Mouse (Mus musculus): ENCODE measurements at regions not wholly inside any gene's neighbourhood (a gene's known extent, or its start where the extent isn't known, plus 50 kb on each side); places are given as distances from the start of the nearest gene placed in this dataset.

GRCm38 (mm10) chr2:137704565-137704947 is 551.8 kb upstream of the Btbd3 start:
- Histone ChIP-seq H3K27me3 (no peaks in the 10 kb centered on the region), H3K9me3 (replicated peaks) (no peaks in the 10 kb centered on the region), H3K9ac (no peak overlapping the region), H3K4me2 (no peak overlapping the region), H3K36me3 (replicated peaks) (no peaks in the 10 kb centered on the region), H3K4me3 (replicated peaks) (no peak overlapping the region), H3K27ac (replicated peaks) (no peak overlapping the region), H3K4me1 (replicated peaks) (no peaks in the 10 kb centered on the region)
- WGBS (ENCODE audit: insufficient replicate concordance), result 61% methylated on average over 6 of the region's 6 CpGs
- ATAC-seq (ENCODE audit: insufficient read depth), result no peak

- H3K9me3 ChIP-seq (replicated peaks), result no peaks in the 10 kb centered on the region
- 38% methylated on average over 3 of the region's 3 CpGs for WGBS (ENCODE audit: insufficient replicate concordance)
- H3K27ac ChIP-seq (replicated peaks), result no peak overlapping the region
- no peaks in the 10 kb centered on the region for H3K4me1 ChIP-seq (replicated peaks)
- H3K27me3 ChIP-seq, result no peaks in the 10 kb centered on the region
- no peak overlapping the region for H3K4me3 ChIP-seq (replicated peaks)
- H3K36me3 ChIP-seq (replicated peaks), result no peaks in the 10 kb centered on the region
- no peak for ATAC-seq (ENCODE audit: insufficient read depth)
- H3K9ac ChIP-seq, result no peak overlapping the region
- H3K4me2 ChIP-seq, result no peak overlapping the region
Measured at GRCm38 (mm10) chr2:137704051-137704450, 552.3 kb upstream of the Btbd3 start.

GRCm38 (mm10) chr2:137695885-137696284 is 560.5 kb upstream of the Btbd3 start:
- Histone ChIP-seq H3K9ac (no peak overlapping the region), H3K27ac (replicated peaks) (no peak overlapping the region), H3K4me1 (replicated peaks) (no peaks in the 10 kb centered on the region), H3K27me3 (no peaks in the 10 kb centered on the region), H3K4me2 (no peak overlapping the region), H3K4me3 (replicated peaks) (no peak overlapping the region), H3K9me3 (replicated peaks) (no peaks in the 10 kb centered on the region), H3K36me3 (replicated peaks) (no peaks in the 10 kb centered on the region)
- no peak for ATAC-seq (ENCODE audit: insufficient read depth)
- 66% methylated on average over 5 of the region's 5 CpGs for WGBS (ENCODE audit: insufficient replicate concordance)

- no peak overlapping the region for H3K9ac ChIP-seq
- no peak for ATAC-seq (ENCODE audit: insufficient read depth)
- WGBS (ENCODE audit: insufficient replicate concordance), result 58% methylated on average over 3 of the region's 3 CpGs
Measured at GRCm38 (mm10) chr2:137694020-137694419, 562.3 kb upstream of the Btbd3 start.

GRCm38 (mm10) chr2:137687208-137687607 is 569.2 kb upstream of the Btbd3 start:
- H3K36me3 ChIP-seq (replicated peaks), result no peaks in the 10 kb centered on the region
- H3K9me3 ChIP-seq (replicated peaks), result no peaks in the 10 kb centered on the region
- no peak overlapping the region for H3K27ac ChIP-seq (replicated peaks)
- WGBS (ENCODE audit: insufficient replicate concordance), result 70% methylated on average over 11 of the region's 11 CpGs
- no peak overlapping the region for H3K9ac ChIP-seq
- H3K4me2 ChIP-seq, result no peak overlapping the region
- ATAC-seq (ENCODE audit: insufficient read depth), result no peak
- no peak overlapping the region for H3K4me3 ChIP-seq (replicated peaks)
- no peaks in the 10 kb centered on the region for H3K27me3 ChIP-seq
- no peaks in the 10 kb centered on the region for H3K4me1 ChIP-seq (replicated peaks)

More at GRCm38 (mm10) chr2:137694020-137694419, 562.3 kb upstream of the Btbd3 start:
- Histone ChIP-seq H3K4me1 (replicated peaks) (no peaks in the 10 kb centered on the region), H3K36me3 (replicated peaks) (no peaks in the 10 kb centered on the region), H3K4me2 (no peak overlapping the region), H3K4me3 (replicated peaks) (no peak overlapping the region), H3K9me3 (replicated peaks) (no peaks in the 10 kb centered on the region), H3K27me3 (no peaks in the 10 kb centered on the region), H3K27ac (replicated peaks) (no peak overlapping the region)

GRCm38 (mm10) chr2:137686735-137687134 is 569.6 kb upstream of the Btbd3 start:
- no peak overlapping the region for H3K9ac ChIP-seq
- WGBS (ENCODE audit: insufficient replicate concordance), result 60% methylated on average over 4 of the region's 4 CpGs
- H3K27me3 ChIP-seq, result no peaks in the 10 kb centered on the region
- ATAC-seq (ENCODE audit: insufficient read depth), result no peak
- H3K4me3 ChIP-seq (replicated peaks), result no peak overlapping the region
- no peaks in the 10 kb centered on the region for H3K9me3 ChIP-seq (replicated peaks)
- no peak overlapping the region for H3K27ac ChIP-seq (replicated peaks)
- H3K36me3 ChIP-seq (replicated peaks), result no peaks in the 10 kb centered on the region
- no peak overlapping the region for H3K4me2 ChIP-seq
- H3K4me1 ChIP-seq (replicated peaks), result no peaks in the 10 kb centered on the region

- Histone ChIP-seq H3K9me3 (replicated peaks) (no peaks in the 10 kb centered on the region), H3K36me3 (replicated peaks) (no peaks in the 10 kb centered on the region), H3K27me3 (no peaks in the 10 kb centered on the region), H3K9ac (no peak overlapping the region), H3K4me2 (no peak overlapping the region), H3K27ac (replicated peaks) (no peak overlapping the region), H3K4me1 (replicated peaks) (no peaks in the 10 kb centered on the region), H3K4me3 (replicated peaks) (no peak overlapping the region)
- WGBS (ENCODE audit: insufficient replicate concordance), result 79% methylated on average over 1 of the region's 1 CpGs
- ATAC-seq (ENCODE audit: insufficient read depth), result no peak
Measured at GRCm38 (mm10) chr2:137681762-137682161, 565.3 kb upstream of the Jag1 start.

- H3K27me3 ChIP-seq, result no peaks in the 10 kb centered on the region
- H3K9me3 ChIP-seq (replicated peaks), result no peaks in the 10 kb centered on the region
- no peaks in the 10 kb centered on the region for H3K36me3 ChIP-seq (replicated peaks)
- no peak overlapping the region for H3K9ac ChIP-seq
- H3K4me1 ChIP-seq (replicated peaks), result no peaks in the 10 kb centered on the region
- no peak for ATAC-seq (ENCODE audit: insufficient read depth)
- no peak overlapping the region for H3K4me2 ChIP-seq
- H3K27ac ChIP-seq (replicated peaks), result no peak overlapping the region
- H3K4me3 ChIP-seq (replicated peaks), result no peak overlapping the region
- 24% methylated on average over 2 of the region's 2 CpGs for WGBS (ENCODE audit: insufficient replicate concordance)
Measured at GRCm38 (mm10) chr2:137663171-137663570, 546.7 kb upstream of the Jag1 start.

GRCm38 (mm10) chr2:137662216-137662615 is 545.8 kb upstream of the Jag1 start:
- Histone ChIP-seq H3K4me3 (replicated peaks) (no peak overlapping the region), H3K4me1 (replicated peaks) (no peaks in the 10 kb centered on the region), H3K36me3 (replicated peaks) (no peaks in the 10 kb centered on the region), H3K27ac (replicated peaks) (no peak overlapping the region), H3K27me3 (no peaks in the 10 kb centered on the region), H3K4me2 (no peak overlapping the region), H3K9ac (no peak overlapping the region), H3K9me3 (replicated peaks) (no peaks in the 10 kb centered on the region)
- ATAC-seq (ENCODE audit: insufficient read depth), result no peak
- 72% methylated on average over 2 of the region's 2 CpGs for WGBS (ENCODE audit: insufficient replicate concordance)

- WGBS (ENCODE audit: insufficient replicate concordance), result 65% methylated on average over 1 of the region's 1 CpGs
- H3K27me3 ChIP-seq, result no peaks in the 10 kb centered on the region
- H3K36me3 ChIP-seq (replicated peaks), result no peaks in the 10 kb centered on the region
- no peak overlapping the region for H3K4me2 ChIP-seq
- no peaks in the 10 kb centered on the region for H3K4me1 ChIP-seq (replicated peaks)
- no peak for ATAC-seq (ENCODE audit: insufficient read depth)
- no peak overlapping the region for H3K9ac ChIP-seq
- H3K27ac ChIP-seq (replicated peaks), result no peak overlapping the region
- H3K9me3 ChIP-seq (replicated peaks), result no peaks in the 10 kb centered on the region
- no peak overlapping the region for H3K4me3 ChIP-seq (replicated peaks)
Measured at GRCm38 (mm10) chr2:137660449-137660848, 544.0 kb upstream of the Jag1 start.

GRCm38 (mm10) chr2:137654296-137654695 is 537.9 kb upstream of the Jag1 start:
- no peaks in the 10 kb centered on the region for H3K9me3 ChIP-seq (replicated peaks)
- H3K27ac ChIP-seq (replicated peaks), result no peak overlapping the region
- no peak overlapping the region for H3K9ac ChIP-seq
- H3K36me3 ChIP-seq (replicated peaks), result no peaks in the 10 kb centered on the region
- no peak overlapping the region for H3K4me2 ChIP-seq
- no peaks in the 10 kb centered on the region for H3K27me3 ChIP-seq
- 67% methylated on average over 3 of the region's 3 CpGs for WGBS (ENCODE audit: insufficient replicate concordance)
- ATAC-seq (ENCODE audit: insufficient read depth), result no peak
- H3K4me1 ChIP-seq (replicated peaks), result no peaks in the 10 kb centered on the region
- H3K4me3 ChIP-seq (replicated peaks), result no peak overlapping the region

- Histone ChIP-seq H3K4me1 (replicated peaks) (no peaks in the 10 kb centered on the region), H3K27ac (replicated peaks) (no peak overlapping the region), H3K9ac (no peak overlapping the region), H3K4me3 (replicated peaks) (no peak overlapping the region), H3K9me3 (replicated peaks) (no peaks in the 10 kb centered on the region), H3K36me3 (replicated peaks) (no peaks in the 10 kb centered on the region), H3K4me2 (no peak overlapping the region), H3K27me3 (no peaks in the 10 kb centered on the region)
- WGBS (ENCODE audit: insufficient replicate concordance), result 12% methylated on average over 2 of the region's 2 CpGs
- ATAC-seq (ENCODE audit: insufficient read depth), result no peak
Measured at GRCm38 (mm10) chr2:137644160-137644559, 527.7 kb upstream of the Jag1 start.
